Mouse (Mus musculus) hindbrain, postnatal 0 days (tissue): Measurements from ENCODE around the gene Gm49321. TPM values are rescaled to one million over a fixed set of nuclear protein-coding genes. Genes with fewer than 3 reads are reported as not detected.
A peak's percentile ranks its signal among the peaks of the same experiment; 100 is the strongest.

ENCODE experiments used
- ATAC-seq: fragments of 200-750 bp; cut with Nextera tagmentation; 2 replicates; pipeline ENCODE4 v1.8.0; 2017; ENCODE audit warnings: mild to moderate bottlenecking, moderate TSS enrichment, moderate library complexity
- DNase-seq: peaks from one replicate; pipeline ENCODE4 v3.0.0-alpha.2; 2015; ENCODE audit warnings: low spot score
- H3K27ac ChIP-seq: fragments of 300-500 bp; sonication (generic); 2 replicates; pipeline ENCODE4 v1.5.1; 2014; ENCODE audit warnings: mild to moderate bottlenecking
- H3K27me3 ChIP-seq: fragments of 300-500 bp; sonication (generic); 2 replicates; pipeline ENCODE4 v1.6.1; 2014; ENCODE audit warnings: low read length, mixed read lengths; ENCODE audit not compliant: insufficient read depth
- H3K36me3 ChIP-seq: fragments of 300-500 bp; sonication (generic); 2 replicates; pipeline ENCODE4 v1.6.1; 2014; ENCODE audit warnings: low read length, mixed read lengths; ENCODE audit not compliant: insufficient read depth
- H3K4me1 ChIP-seq: fragments of 300-500 bp; sonication (generic); 2 replicates; pipeline ENCODE4 v1.6.1; 2014; ENCODE audit warnings: antibody characterized with exemption, low read length, mixed read lengths; ENCODE audit not compliant: insufficient read depth
- H3K4me2 ChIP-seq: fragments of 300-500 bp; sonication (generic); 2 replicates; pipeline ENCODE4 v1.6.1; 2014; ENCODE audit warnings: low read depth, mild to moderate bottlenecking, low read length, moderate library complexity, mixed read lengths
- H3K4me3 ChIP-seq: fragments of 300-500 bp; sonication (generic); 2 replicates; pipeline ENCODE4 v1.5.1; 2014; ENCODE audit warnings: low read length
- H3K9ac ChIP-seq: fragments of 300-500 bp; sonication (generic); replicated peaks from 2 replicates; pipeline ENCODE4 v1.6.1; 2014; ENCODE audit warnings: mild to moderate bottlenecking, low read length, moderate library complexity, mixed read lengths
- H3K9me3 ChIP-seq: fragments of 300-500 bp; sonication (generic); 2 replicates; pipeline ENCODE4 v1.6.1; 2016; ENCODE audit warnings: low read length, mixed read lengths
- CTCF ChIP-seq: IDR thresholded peaks from 2 replicates; pipeline ENCODE4 v1.5.1; 2016; ENCODE audit warnings: antibody characterized with exemption, control low read depth, low read depth
- WGBS: fragments of 180-500 bp; shearing (Covaris S2); extraction: QIAGEN DNeasy Blood & Tissue Kit; methylation state at CpG from one replicate; pipeline ENCODE4 v1.1.7; 2014; 5-methylcytosine and 5-hydroxymethylcytosine counted together
- polyA plus RNA-seq: library from polyadenylated mRNA; unstranded; fragments of >200 nt; fragmentation: Nextera tagmentation; extraction: Ambion mirVana; gene quantifications from 2 replicates; pipeline ENCODE4 v1.2.1, GENCODE M21; 2015
- total RNA-seq: library from RNA; depleted of rRNA; stranded (reverse); fragments of >200 nt; gene quantifications from 2 replicates; pipeline ENCODE4 v1.2.3, GENCODE M21; 2014

Gm49321 gene
- total and polyA plus RNA-seq, 2 experiments from 2014 or later: 14.8 TPM; not detected in 1

DNA sequence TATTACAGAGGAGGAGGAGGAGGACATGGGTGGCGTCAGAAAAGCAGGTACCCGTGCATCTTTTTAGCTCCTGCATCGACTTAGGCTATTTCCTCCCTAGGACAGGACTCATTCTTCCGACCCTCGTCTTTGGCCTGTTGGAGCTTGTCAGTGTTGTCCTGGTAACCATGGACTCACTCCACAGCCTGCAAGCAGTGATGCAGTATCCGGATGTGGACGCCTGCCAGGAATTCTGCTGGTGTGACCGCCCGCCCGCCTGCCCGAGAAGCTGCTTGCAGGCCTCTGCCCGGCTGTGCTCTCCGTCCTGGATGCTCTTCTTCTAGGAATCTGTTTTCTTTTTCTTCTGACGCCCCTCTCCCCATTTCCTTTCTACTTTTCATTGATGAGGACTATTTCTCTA, 45.1 kb downstream of the Gm49321 start:
- Histone ChIP-seq H3K27ac (peak overlapping the region; percentile 45), H3K9ac (no peak overlapping the region), H3K9me3 (no peaks in the 10 kb centered on the region), H3K4me1 (0 out of 2 replicates have a peak, but pooled peaks cover 3% of the 10 kb centered on the region), H3K4me2 (0 out of 2 replicates have a peak overlapping the region, but pooled peaks have one; percentile 5), H3K27me3 (no peaks in the 10 kb centered on the region), H3K36me3 (peaks cover 50% of the 10 kb centered on the region), H3K4me3 (no peak overlapping the region)
- WGBS: 38% methylated on average over 14 of the region's 14 CpGs
- DNase-seq (peak; percentile 94), ATAC-seq (peak; percentile 96)
- TF ChIP-seq CTCF: no peak

DNA sequence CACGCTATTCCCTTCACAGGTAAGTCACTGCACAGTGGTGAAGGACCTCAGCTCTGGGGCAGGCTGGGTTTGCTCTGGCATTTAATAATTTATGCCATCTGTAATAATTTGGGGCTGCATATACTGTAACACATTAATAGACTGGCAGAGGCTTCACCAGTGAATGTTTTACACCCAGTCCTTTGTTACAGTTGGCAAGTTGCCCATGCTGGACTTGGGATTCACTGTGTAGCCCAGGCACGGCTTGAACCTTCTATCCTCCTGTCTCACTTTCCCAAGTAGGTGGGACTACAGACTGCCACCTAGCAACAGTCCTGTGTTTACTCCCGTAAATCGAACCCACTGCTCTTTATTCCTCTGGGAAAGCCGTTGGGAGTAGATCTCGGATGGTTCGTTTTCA, 48.8 kb downstream of the Gm49321 start:
- TF ChIP-seq CTCF: no peak

DNA sequence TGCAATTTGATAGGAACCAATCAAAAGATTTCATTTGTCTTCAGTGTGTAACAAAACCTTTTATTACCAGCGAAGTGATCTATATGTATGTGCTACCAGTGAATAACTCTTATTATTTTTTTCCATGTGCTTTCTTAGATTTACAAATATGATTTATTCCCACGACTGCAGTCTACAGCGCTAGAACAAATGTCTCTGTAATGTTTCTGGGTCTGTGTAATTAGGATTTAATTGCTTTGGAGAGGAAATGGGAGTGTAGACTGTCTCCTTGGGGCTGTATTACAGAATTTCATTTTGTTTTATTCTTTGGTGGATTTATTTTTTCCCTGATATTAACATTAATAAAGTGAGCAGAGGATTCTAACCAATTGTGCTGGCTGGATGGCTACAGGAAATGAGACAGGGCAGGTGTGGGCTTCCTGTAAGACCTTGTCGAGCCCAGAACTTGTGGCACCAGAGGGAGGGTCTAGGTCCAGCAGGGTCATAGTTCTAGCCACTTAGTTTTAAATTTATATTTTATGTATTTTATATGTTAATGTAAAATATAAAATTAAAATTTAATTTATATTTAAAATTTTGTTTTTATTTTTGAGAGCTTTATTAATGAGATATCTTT, 51.0 kb downstream of the Gm49321 start:
- ATAC-seq: peak; percentile 66; the same call in 1 of the 2 replicates
- Histone ChIP-seq H3K27ac (no peak overlapping the region), H3K4me2 (no peak overlapping the region), H3K9ac (no peak overlapping the region), H3K4me1 (no peaks in the 10 kb centered on the region), H3K27me3 (no peaks in the 10 kb centered on the region), H3K4me3 (no peak overlapping the region), H3K36me3 (peaks cover 14% of the 10 kb centered on the region; the same call in 1 of the 2 replicates), H3K9me3 (no peaks in the 10 kb centered on the region)
- 79% methylated on average over 4 of the region's 4 CpGs for WGBS
- DNase-seq: no peak
- no peak for TF ChIP-seq CTCF

More for the DNA sequence above, 48.8 kb downstream of the Gm49321 start:
- WGBS: 70% methylated on average over 7 of the region's 7 CpGs
- H3K4me1 ChIP-seq: 0 out of 2 replicates have a peak, but pooled peaks cover 3% of the 10 kb centered on the region
- no peak overlapping the region for H3K27ac ChIP-seq
- H3K4me2 ChIP-seq: no peak overlapping the region
- peak; percentile 28 for DNase-seq
- H3K9me3 ChIP-seq: no peaks in the 10 kb centered on the region
- H3K36me3 ChIP-seq: peaks cover 23% of the 10 kb centered on the region; the same call in 1 of the 2 replicates
- H3K9ac ChIP-seq: no peak overlapping the region
- H3K4me3 ChIP-seq: no peak overlapping the region
- no peaks in the 10 kb centered on the region for H3K27me3 ChIP-seq
- ATAC-seq: no peak

DNA sequence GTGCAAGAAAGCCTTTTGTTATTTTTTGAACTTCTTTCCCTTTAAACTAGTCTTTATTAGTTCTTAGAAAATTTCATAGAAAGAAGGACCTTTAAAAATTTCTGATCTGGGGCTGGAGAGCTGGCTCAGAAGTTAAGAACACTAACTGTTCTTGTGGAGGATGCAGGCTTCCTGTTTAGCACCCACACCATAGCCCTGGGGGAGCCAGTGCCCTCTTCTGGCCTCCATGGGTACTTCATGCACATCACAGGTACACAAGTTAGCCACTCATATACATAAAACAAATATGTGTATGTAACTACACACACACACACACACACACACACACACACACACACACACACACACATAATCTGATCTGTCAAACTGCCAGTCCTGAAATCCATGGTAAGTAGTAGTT, 52.1 kb downstream of the Gm49321 start:
- H3K27me3 ChIP-seq: no peaks in the 10 kb centered on the region
- DNase-seq (peak; percentile 33), ATAC-seq (no peak)
- no peaks in the 10 kb centered on the region for H3K4me1 ChIP-seq
- no peak overlapping the region for H3K4me2 ChIP-seq
- peaks cover 9% of the 10 kb centered on the region; the same call in 1 of the 2 replicates for H3K36me3 ChIP-seq
- H3K4me3 ChIP-seq: no peak overlapping the region
- TF ChIP-seq CTCF: peak; percentile 76
- H3K9me3 ChIP-seq: no peaks in the 10 kb centered on the region
- no peak overlapping the region for H3K27ac ChIP-seq
- H3K9ac ChIP-seq: no peak overlapping the region

DNA sequence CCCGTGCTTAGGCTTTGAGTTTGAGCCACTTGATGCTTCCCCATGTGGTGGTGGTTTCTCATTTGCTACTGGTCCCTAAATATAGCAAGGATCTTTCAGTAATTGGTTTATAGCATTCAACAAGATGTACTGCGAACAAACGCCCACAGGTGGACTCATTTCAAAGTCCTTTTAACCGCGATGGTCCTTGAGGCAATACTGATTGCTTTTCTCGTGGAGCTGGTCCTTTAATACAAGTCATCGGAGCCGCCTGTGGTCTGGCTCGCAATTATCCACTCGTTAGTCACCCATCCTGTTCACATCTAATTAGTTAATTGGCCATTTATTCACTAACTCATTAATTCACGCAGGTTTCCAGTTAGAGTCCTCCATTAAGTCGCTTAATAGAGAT, 59.4 kb downstream of the Gm49321 start:
- H3K4me1 ChIP-seq: no peaks in the 10 kb centered on the region
- H3K4me2 ChIP-seq: peak overlapping the region; percentile 73
- peak overlapping the region; percentile 64 for H3K4me3 ChIP-seq
- 42% methylated on average over 12 of the region's 12 CpGs for WGBS
- peak; percentile 54 for DNase-seq
- H3K9ac ChIP-seq: peak overlapping the region; percentile 82
- TF ChIP-seq CTCF: no peak
- H3K9me3 ChIP-seq: no peaks in the 10 kb centered on the region
- peak; percentile 27 for ATAC-seq
- H3K27ac ChIP-seq: peak overlapping the region; percentile 74
- no peaks in the 10 kb centered on the region for H3K36me3 ChIP-seq
- no peaks in the 10 kb centered on the region for H3K27me3 ChIP-seq

DNA sequence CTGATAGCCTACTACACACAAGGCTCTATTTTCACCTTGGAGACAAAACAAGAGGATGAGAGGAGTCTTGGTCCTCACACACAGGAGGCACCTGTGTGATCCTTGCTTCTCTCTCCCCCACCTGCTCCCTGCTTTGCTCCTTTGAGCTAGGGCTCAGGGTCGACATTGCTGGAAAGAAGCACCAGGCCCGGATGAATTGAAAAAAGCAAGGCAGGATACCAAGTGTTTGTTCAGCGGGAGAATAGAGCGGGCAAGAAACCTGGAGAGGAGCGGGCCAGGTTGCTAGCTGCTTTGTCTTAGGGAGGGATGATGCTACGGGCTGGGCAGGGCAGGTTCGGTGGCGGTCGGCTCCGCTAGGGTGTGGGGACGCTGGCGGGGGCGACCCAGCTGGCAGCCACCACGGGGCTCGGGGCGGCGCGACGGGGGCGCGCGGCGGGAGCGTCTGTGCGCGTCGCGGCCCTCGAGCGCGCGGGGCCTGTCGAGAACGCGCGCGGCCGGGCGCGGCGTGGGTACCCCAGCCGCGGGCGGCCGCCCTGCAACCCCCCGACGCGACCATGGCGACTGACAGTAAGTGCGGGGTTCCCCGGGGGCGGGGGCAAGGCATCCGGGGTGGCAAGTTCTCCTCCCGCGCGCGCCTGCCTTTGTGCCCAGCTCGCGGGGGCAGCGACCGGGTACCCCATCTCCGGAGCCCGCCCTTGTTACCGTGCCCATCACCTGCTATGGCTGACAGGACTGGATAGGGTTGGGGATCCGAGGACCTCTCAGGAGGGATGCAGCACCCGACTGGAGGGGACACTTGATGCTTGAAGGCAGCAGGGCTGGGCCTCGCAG, 60.1 kb downstream of the Gm49321 start, which contains the start of gene Syt16:
Syt16 (plus strand) TSS at position 365 of the 831 bp plus-strand sequence.
- peak within 1 kb of the TSS; percentile 82 for H3K9ac ChIP-seq
- H3K9me3 ChIP-seq: no peaks in the 10 kb centered on the region
- TF ChIP-seq CTCF: no peak
- peak within 1 kb of the TSS; percentile 73 for H3K4me2 ChIP-seq
- H3K4me1 ChIP-seq: no peaks in the 10 kb centered on the region
- peak within 1 kb of the TSS; percentile 64 for H3K4me3 ChIP-seq
- H3K36me3 ChIP-seq: no peaks in the 10 kb centered on the region
- H3K27me3 ChIP-seq: no peaks in the 10 kb centered on the region
- WGBS: 1% methylated on average over 58 of the region's 67 CpGs
- H3K27ac ChIP-seq: peak within 1 kb of the TSS; percentile 74
- DNase-seq (peak; percentile 80), ATAC-seq (peak; percentile 84)

DNA sequence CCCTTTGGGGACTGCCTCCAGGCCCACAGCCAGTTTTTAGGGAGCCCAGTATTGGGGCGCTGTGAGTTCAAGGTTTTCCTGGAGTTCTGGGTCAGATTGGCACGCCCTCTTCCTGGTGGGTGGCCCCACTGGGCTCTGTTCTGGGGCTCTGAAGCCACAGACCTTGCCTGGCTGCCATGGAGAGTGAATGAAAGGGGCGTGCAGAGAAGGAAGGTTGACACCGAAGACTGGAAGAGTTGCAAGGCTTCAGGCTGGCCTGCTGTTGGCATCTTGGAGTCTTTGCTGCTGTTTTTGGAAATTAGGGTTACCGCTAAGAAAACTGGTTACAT, 60.6 kb downstream of the Gm49321 start:
- 20% methylated on average over 5 of the region's 5 CpGs for WGBS
- Histone ChIP-seq H3K4me2 (peak overlapping the region; percentile 73), H3K9me3 (no peaks in the 10 kb centered on the region), H3K4me3 (peak overlapping the region; percentile 64), H3K9ac (peak overlapping the region; percentile 82), H3K4me1 (no peaks in the 10 kb centered on the region), H3K36me3 (no peaks in the 10 kb centered on the region), H3K27me3 (no peaks in the 10 kb centered on the region), H3K27ac (peak overlapping the region; percentile 74)
- ATAC-seq (peak; percentile 30; the same call in 1 of the 2 replicates), DNase-seq (no peak)
- TF ChIP-seq CTCF: no peak
